In the genomic region with DNA sequence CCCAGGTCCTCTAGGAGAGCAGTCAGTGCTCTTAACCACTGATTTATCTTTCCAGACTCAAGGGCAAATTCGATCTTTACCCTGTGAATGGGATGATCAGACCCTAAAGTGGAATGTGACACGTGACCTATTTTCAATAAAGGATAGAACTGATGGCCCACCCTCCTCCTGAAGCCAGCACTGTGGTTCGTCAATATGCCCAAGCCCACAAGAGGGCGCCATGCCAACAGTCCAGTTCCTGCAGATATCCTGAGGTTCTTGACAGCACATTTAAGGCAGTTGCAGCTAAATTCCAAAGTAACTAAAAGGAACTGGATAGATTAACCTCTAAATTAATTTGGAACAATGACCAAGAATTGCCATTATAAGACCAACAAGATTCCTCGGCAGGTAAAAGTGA, we compare ENCODE assay signal across 9 mouse cellular contexts. TPM values are rescaled to one million over a fixed set of nuclear protein-coding genes. Genes with fewer than 3 reads are reported as not detected.
A peak's percentile ranks its signal among the peaks of the same experiment; 100 is the strongest.
DNase-seq lines count a peak whose midpoint lies in the region; ATAC-seq and TF ChIP-seq lines count a peak whose summit lies in the region.
"Had no signal": no experiment of that assay in that cellular context is flagged by ENCODE, and none has a peak within 500 bp of the region (broad histone marks: within the 10 kb centered on the region; RNA-seq: fewer than 3 reads in every experiment).

No protein-coding gene starts in this region.

- no peak overlapping the region for H3K4me3 ChIP-seq in hindbrain, embryonic 11.5 days (ENCODE audit: low read depth, low read length)
- H3K4me3 ChIP-seq in hindbrain, embryonic 16.5 days (ENCODE audit: low read length), result no peak overlapping the region
- H3K4me3 ChIP-seq: liver, embryonic 15.5 days had no signal

- TF ChIP-seq CTCF in brain, embryonic 14.5 days (IDR thresholded peaks at IDR 0.05; ENCODE audit: borderline replicate concordance, extremely low read depth, insufficient read depth, insufficient read length), result peak; percentile 69

- H3K27me3 ChIP-seq in hindbrain, embryonic 11.5 days (ENCODE audit: control insufficient read depth, insufficient read depth, low read length), result peaks cover 17% of the 10 kb centered on the region
- H3K27me3 ChIP-seq in hindbrain, embryonic 16.5 days (replicated peaks; ENCODE audit: control insufficient read depth, insufficient read depth, low read length), result peaks cover 25% of the 10 kb centered on the region

- peaks cover 5% of the 10 kb centered on the region for H3K4me1 ChIP-seq in hindbrain, embryonic 11.5 days (replicated peaks; ENCODE audit: control insufficient read depth, insufficient read depth, low read length)
- peaks cover 16% of the 10 kb centered on the region for H3K4me1 ChIP-seq in hindbrain, embryonic 16.5 days (ENCODE audit: control insufficient read depth, insufficient read depth, low read depth, low read length)

- H3K9ac ChIP-seq in hindbrain, embryonic 11.5 days (ENCODE audit: low read depth, low read length), result no peak overlapping the region
- no peak overlapping the region for H3K9ac ChIP-seq in hindbrain, embryonic 16.5 days (ENCODE audit: low read depth, low read length)
- H3K9ac ChIP-seq: liver, embryonic 15.5 days had no signal

- no peak for ATAC-seq in hindbrain, embryonic 11.5 days (ENCODE audit: low FRiP score)
- no peak for ATAC-seq in hindbrain, embryonic 16.5 days
- ATAC-seq in frontal cortex, adult (ENCODE audit: low TSS enrichment), result no peak

- H3K27ac ChIP-seq in hindbrain, embryonic 11.5 days (ENCODE audit: low read depth, low read length), result no peak overlapping the region
- H3K27ac ChIP-seq in hindbrain, embryonic 16.5 days (ENCODE audit: low read depth, low read length), result no peak overlapping the region
- H3K27ac ChIP-seq: liver, embryonic 15.5 days had no signal

- TF ChIP-seq POLR2A in brain, embryonic 14.5 days (IDR thresholded peaks at IDR 0.05; ENCODE audit: borderline replicate concordance, extremely low read depth, insufficient read depth, insufficient read length, poor library complexity, severe bottlenecking), result no peak

- H3K4me2 ChIP-seq in hindbrain, embryonic 11.5 days (replicated peaks; ENCODE audit: low read depth, low read length), result no peak overlapping the region
- no peak overlapping the region for H3K4me2 ChIP-seq in hindbrain, embryonic 16.5 days (ENCODE audit: low read length)
- H3K4me2 ChIP-seq: liver, embryonic 15.5 days had no signal

- 23% methylated on average over 5 of the region's 5 CpGs for WGBS in hindbrain, embryonic 11.5 days
- 29% methylated on average over 5 of the region's 5 CpGs for WGBS in hindbrain, embryonic 16.5 days

- no peaks in the 10 kb centered on the region for H3K36me3 ChIP-seq in hindbrain, embryonic 11.5 days (ENCODE audit: control insufficient read depth, insufficient read depth, low read length)
- no peaks in the 10 kb centered on the region for H3K36me3 ChIP-seq in hindbrain, embryonic 16.5 days (ENCODE audit: control insufficient read depth, insufficient read depth, low read length)
- H3K36me3 ChIP-seq: liver, embryonic 15.5 days had no signal

- peak; percentile 79 for DNase-seq in hindbrain, embryonic 11.5 days (ENCODE audit: low spot score)
- peak; percentile 70 for DNase-seq in urinary bladder, postnatal 14 days (ENCODE audit: low spot score)
- DNase-seq in urinary bladder, adult 2 months (ENCODE audit: low spot score), result no peak
- DNase-seq in brain, embryonic 14.5 days (ENCODE audit: low read depth), result peak; percentile 43
- peak; percentile 71 to 88 for DNase-seq in kidney, postnatal 36 days
- peak; percentile 65 for DNase-seq in retina, postnatal 1 day

- H3K9me3 ChIP-seq in hindbrain, embryonic 11.5 days (ENCODE audit: control insufficient read depth, low read length), result no peaks in the 10 kb centered on the region
- H3K9me3 ChIP-seq in hindbrain, embryonic 16.5 days (ENCODE audit: control insufficient read depth, low read length), result no peaks in the 10 kb centered on the region
- H3K9me3 ChIP-seq: liver, embryonic 15.5 days had no signal

RNA-seq across cellular contexts. Expression of gene Megf6, which starts 3.5 kb away (rescaled TPM):
- 14.9 and 18.2 TPM in 2 replicates for polyA plus RNA-seq in hindbrain, embryonic 11.5 days (2014; fragmentation: Nextera tagmentation; extraction: Ambion mirVana)
- polyA plus RNA-seq in hindbrain, embryonic 16.5 days (2015; fragmentation: Nextera tagmentation; extraction: Ambion mirVana), result 10.3 and 11.0 TPM in 2 replicates
- polyA plus RNA-seq in urinary bladder, adult 2 months (2012; rRNA removed), result 7.6 and 11.1 TPM in 2 replicates
- polyA plus RNA-seq in brain, embryonic 14.5 days (2012; rRNA removed), result 12.4 and 21.0 TPM in 2 replicates

RNA-seq across cellular contexts. Expression of gene Tprgl, which starts 6.6 kb away (rescaled TPM):
- 139 and 141 TPM in 2 replicates for polyA plus RNA-seq in hindbrain, embryonic 11.5 days (2014; fragmentation: Nextera tagmentation; extraction: Ambion mirVana)
- polyA plus RNA-seq in hindbrain, embryonic 16.5 days (2015; fragmentation: Nextera tagmentation; extraction: Ambion mirVana), result 227 and 242 TPM in 2 replicates
- 164 and 166 TPM in 2 replicates for polyA plus RNA-seq in urinary bladder, adult 2 months (2012; rRNA removed)
- 139 and 147 TPM in 2 replicates for polyA plus RNA-seq in brain, embryonic 14.5 days (2012; rRNA removed)

RNA-seq across cellular contexts. Expression of gene Wrap73, which starts 24.9 kb away (rescaled TPM):
- 43.8 and 45.9 TPM in 2 replicates for polyA plus RNA-seq in hindbrain, embryonic 11.5 days (2014; fragmentation: Nextera tagmentation; extraction: Ambion mirVana)
- 45.2 and 45.4 TPM in 2 replicates for polyA plus RNA-seq in hindbrain, embryonic 16.5 days (2015; fragmentation: Nextera tagmentation; extraction: Ambion mirVana)
- polyA plus RNA-seq in urinary bladder, adult 2 months (2012; rRNA removed), result 12.1 and 13.2 TPM in 2 replicates
- polyA plus RNA-seq in brain, embryonic 14.5 days (2012; rRNA removed), result 42.5 and 64.5 TPM in 2 replicates

RNA-seq across cellular contexts. Expression of gene Trp73, which starts 27.0 kb away (rescaled TPM):
- 1.6 and 2.2 TPM in 2 replicates for polyA plus RNA-seq in hindbrain, embryonic 11.5 days (2014; fragmentation: Nextera tagmentation; extraction: Ambion mirVana)
- polyA plus RNA-seq in hindbrain, embryonic 16.5 days (2015; fragmentation: Nextera tagmentation; extraction: Ambion mirVana), result 0.84 and 1.3 TPM in 2 replicates
- polyA plus RNA-seq in urinary bladder, adult 2 months (2012; rRNA removed), result 0.03 TPM in 1 of 2 replicates, not detected in the other
- 3.0 and 3.6 TPM in 2 replicates for polyA plus RNA-seq in brain, embryonic 14.5 days (2012; rRNA removed)
- polyA plus RNA-seq: liver, embryonic 15.5 days had no signal
